Mouse (Mus musculus): ENCODE measurements around the gene Prr3. TPM values are rescaled to one million over a fixed set of nuclear protein-coding genes. Genes with fewer than 3 reads are reported as not detected.
A peak's percentile ranks its signal among the peaks of the same experiment; 100 is the strongest.
"Not testable (repeated sequence)": the region's sequence is repeated elsewhere in the genome, so short reads cannot be mapped to it uniquely, and the experiment has no call there.

Prr3 gene
- polyA plus RNA-seq, 2 experiments: 4.5 to 6.3 TPM

DNA sequence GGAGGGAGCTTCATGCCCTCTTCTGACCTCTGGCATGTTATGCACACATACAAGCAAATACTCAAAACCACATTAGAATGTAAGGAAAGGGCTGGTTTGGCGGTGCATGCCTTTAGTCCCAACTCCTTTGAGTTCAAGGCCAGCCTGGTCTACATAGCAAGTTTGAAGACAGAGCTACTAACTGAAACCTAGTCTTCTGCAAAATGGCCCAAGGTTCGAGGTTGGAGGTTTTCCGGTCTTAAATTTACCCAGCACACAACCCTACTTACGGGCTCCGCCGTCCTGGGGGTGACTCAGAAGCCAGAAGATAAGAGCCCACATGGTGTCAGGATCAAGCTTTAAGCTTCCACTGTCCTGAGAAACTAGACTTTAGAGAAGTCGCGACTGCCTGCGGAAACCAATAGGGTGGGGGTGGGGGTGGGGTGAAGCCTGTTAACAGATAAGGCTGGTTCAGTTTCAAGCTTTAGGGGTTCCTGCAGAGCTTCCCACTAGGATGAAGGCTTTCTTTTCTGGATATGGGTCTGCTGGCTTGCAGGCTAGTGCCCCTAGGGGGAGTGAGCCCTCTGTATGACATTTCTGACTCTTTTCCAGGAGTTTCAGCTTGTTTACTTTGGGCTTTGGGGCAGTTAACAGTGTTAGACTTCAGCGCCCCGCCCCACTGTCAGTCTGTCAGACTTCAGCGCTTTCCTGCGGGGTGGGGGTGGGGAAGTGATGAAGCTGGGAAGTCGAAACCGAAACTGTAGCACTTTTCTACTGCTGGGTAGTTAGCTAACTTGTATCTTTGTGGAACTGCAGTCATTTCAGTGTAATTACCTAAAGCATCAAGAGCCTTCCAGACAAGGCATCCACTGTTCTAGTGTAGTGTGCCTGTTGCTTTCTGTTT, 40.4 kb upstream of the Prr3 start, which contains the start of gene H2-T24:
Gene H2-T24, minus strand, starts transcription at position 370 of the 883 bp plus-strand sequence.
- H3K4me3 ChIP-seq (ENCODE audit: insufficient read depth in 1 of 2, low read depth in 2 of 2, low read length in 2 of 2): peak within 1 kb of the TSS; percentile 58 to 84
- H3K4me2 ChIP-seq (ENCODE audit: low read depth): peak within 1 kb of the TSS; percentile 59
- no peaks in the 10 kb centered on the region for H3K9me3 ChIP-seq (ENCODE audit: control insufficient read depth, low read length)
- H3K27ac ChIP-seq: peak within 1 kb of the TSS; percentile 70
- TF ChIP-seq EP300 (IDR thresholded peaks at IDR 0.05; ENCODE audit: low read depth) (peak; percentile 55), CTCF (IDR thresholded peaks at IDR 0.05; ENCODE audit: low read depth) (peak; percentile 30)
- peak within 1 kb of the TSS; percentile 79 for H3K9ac ChIP-seq (replicated peaks)
- H3K27me3 ChIP-seq (ENCODE audit: control insufficient read depth, insufficient read depth, low read length): no peaks in the 10 kb centered on the region
- peak; percentile 78 to 79 (median 78) for DNase-seq (ENCODE audit: low read depth in 3 of 3, low spot score in 3 of 3)
- peaks cover 29 to 42% of the 10 kb centered on the region in 2 experiments for H3K4me1 ChIP-seq (replicated peaks; ENCODE audit: control insufficient read depth in 2 of 2, insufficient read depth in 2 of 2, low read length in 1 of 2)
- WGBS (ENCODE audit: insufficient replicate concordance): 7% methylated on average over 15 of the region's 15 CpGs
- H3K36me3 ChIP-seq (replicated peaks; ENCODE audit: control insufficient read depth, insufficient read depth, low read depth): peaks cover 15% of the 10 kb centered on the region
- peak; percentile 86 for ATAC-seq (ENCODE audit: insufficient read depth)

DNA sequence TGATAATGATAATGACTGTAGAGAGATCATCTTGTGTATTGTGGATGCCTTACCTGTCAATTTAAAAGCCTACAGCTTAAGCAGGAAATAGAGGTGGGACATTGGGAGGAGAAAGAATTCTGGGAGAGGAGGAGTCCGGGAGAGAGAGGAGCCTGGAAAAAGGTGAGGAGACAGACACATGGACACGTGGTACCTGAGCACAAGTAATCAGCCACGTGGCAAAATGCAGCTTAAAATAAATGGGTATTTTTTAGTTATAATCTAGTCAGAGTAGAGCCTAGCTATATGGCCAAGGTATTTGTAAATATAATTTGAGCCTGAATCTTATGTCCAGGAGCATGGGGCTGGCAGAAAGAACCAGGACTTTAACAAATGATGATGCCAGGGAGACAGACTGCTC, 39.5 kb upstream of the Prr3 start:
- Histone ChIP-seq H3K27me3 (ENCODE audit: control insufficient read depth, insufficient read depth, low read length) (no peaks in the 10 kb centered on the region), H3K4me3 (ENCODE audit: insufficient read depth in 1 of 2, low read depth in 2 of 2, low read length in 2 of 2) (peak overlapping the region; percentile 58 to 84), H3K9me3 (ENCODE audit: control insufficient read depth, low read length) (no peaks in the 10 kb centered on the region), H3K36me3 (replicated peaks; ENCODE audit: control insufficient read depth, insufficient read depth, low read depth) (peaks cover 24% of the 10 kb centered on the region), H3K4me2 (ENCODE audit: low read depth) (peak overlapping the region; percentile 59), H3K9ac (replicated peaks) (peak overlapping the region; percentile 79), H3K4me1 (replicated peaks; ENCODE audit: control insufficient read depth in 2 of 2, insufficient read depth in 2 of 2, low read length in 1 of 2) (peaks cover 29 to 42% of the 10 kb centered on the region in 2 experiments), H3K27ac (peak overlapping the region; percentile 70)
- DNase-seq (ENCODE audit: low read depth in 3 of 3, low spot score in 3 of 3): no peak
- no peak for ATAC-seq (ENCODE audit: insufficient read depth)
- no peak for TF ChIP-seq CTCF (IDR thresholded peaks at IDR 0.05; ENCODE audit: low read depth)
- no peak for TF ChIP-seq EP300 (IDR thresholded peaks at IDR 0.05; ENCODE audit: low read depth)
- 57% methylated on average over 3 of the region's 3 CpGs for WGBS (ENCODE audit: insufficient replicate concordance)

DNA sequence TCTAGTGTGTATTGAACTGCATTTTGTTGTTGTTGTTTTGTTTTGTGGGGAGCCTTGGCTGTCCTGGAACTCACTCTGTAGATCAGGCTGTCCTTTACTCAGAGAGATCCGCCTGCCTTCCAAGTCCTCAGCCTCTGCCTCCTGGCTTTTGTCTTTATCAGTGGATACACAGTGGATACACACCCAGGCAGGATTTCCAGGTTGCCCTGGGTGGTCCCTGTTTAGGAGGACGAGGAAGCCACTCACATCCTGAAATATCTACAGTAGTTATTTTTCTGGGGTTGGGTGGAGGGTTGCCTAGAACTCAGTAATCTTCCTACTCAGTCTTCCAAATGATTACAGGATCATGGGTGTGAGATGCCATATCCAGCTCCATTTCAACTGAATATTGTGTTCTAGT, 38.9 kb upstream of the Prr3 start:
- Histone ChIP-seq H3K4me2 (ENCODE audit: low read depth) (peak overlapping the region; percentile 59), H3K36me3 (replicated peaks; ENCODE audit: control insufficient read depth, insufficient read depth, low read depth) (peaks cover 28% of the 10 kb centered on the region), H3K4me1 (replicated peaks; ENCODE audit: control insufficient read depth in 2 of 2, insufficient read depth in 2 of 2, low read length in 1 of 2) (peaks cover 26 to 40% of the 10 kb centered on the region in 2 experiments), H3K9me3 (ENCODE audit: control insufficient read depth, low read length) (no peaks in the 10 kb centered on the region), H3K27me3 (ENCODE audit: control insufficient read depth, insufficient read depth, low read length) (no peaks in the 10 kb centered on the region), H3K9ac (replicated peaks) (peak overlapping the region; percentile 79), H3K4me3 (ENCODE audit: insufficient read depth in 1 of 2, low read depth in 2 of 2, low read length in 2 of 2) (peak overlapping the region; percentile 58 to 84), H3K27ac (peak overlapping the region; percentile 70)
- 19% methylated on average over 2 of the region's 2 CpGs for WGBS (ENCODE audit: insufficient replicate concordance)
- ATAC-seq (ENCODE audit: insufficient read depth): no peak
- DNase-seq (ENCODE audit: low read depth in 3 of 3, low spot score in 3 of 3): no peak
- TF ChIP-seq EP300 (IDR thresholded peaks at IDR 0.05; ENCODE audit: low read depth) (no peak), CTCF (IDR thresholded peaks at IDR 0.05; ENCODE audit: low read depth) (no peak)

DNA sequence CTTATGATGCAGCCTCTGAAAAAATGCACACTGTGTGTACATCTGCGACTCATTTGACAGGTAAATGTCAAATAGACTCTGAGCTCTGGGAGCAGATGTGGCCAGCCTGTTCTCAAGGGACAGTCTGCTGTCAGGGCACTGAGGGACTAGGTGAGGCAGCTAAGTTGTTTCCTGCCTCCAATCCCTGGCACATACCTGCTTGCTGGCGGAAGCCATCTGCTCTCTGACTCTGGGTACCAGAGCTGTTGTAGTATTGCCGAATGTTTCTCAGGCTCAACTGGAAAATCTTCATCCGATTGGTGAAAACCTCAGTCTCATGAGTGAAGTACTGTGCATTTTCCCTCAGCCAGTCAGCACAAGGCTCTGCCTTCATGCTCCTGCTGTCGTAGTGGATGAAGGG, 37.0 kb upstream of the Prr3 start:
- Histone ChIP-seq H3K27me3 (ENCODE audit: control insufficient read depth, insufficient read depth, low read length) (no peaks in the 10 kb centered on the region), H3K4me2 (ENCODE audit: low read depth) (no peak overlapping the region), H3K4me3 (ENCODE audit: insufficient read depth in 1 of 2, low read depth in 2 of 2, low read length in 2 of 2) (no peak overlapping the region), H3K36me3 (replicated peaks; ENCODE audit: control insufficient read depth, insufficient read depth, low read depth) (peaks cover 28% of the 10 kb centered on the region), H3K4me1 (replicated peaks; ENCODE audit: control insufficient read depth in 2 of 2, insufficient read depth in 2 of 2, low read length in 1 of 2) (peaks cover 16 to 22% of the 10 kb centered on the region in 2 experiments), H3K9ac (replicated peaks) (no peak overlapping the region), H3K27ac (no peak overlapping the region), H3K9me3 (ENCODE audit: control insufficient read depth, low read length) (no peaks in the 10 kb centered on the region)
- WGBS (ENCODE audit: insufficient replicate concordance): 70% methylated on average over 5 of the region's 5 CpGs
- ATAC-seq (ENCODE audit: insufficient read depth) (no peak), DNase-seq (ENCODE audit: low read depth in 3 of 3, low spot score in 3 of 3) (no peak)
- TF ChIP-seq EP300 (IDR thresholded peaks at IDR 0.05; ENCODE audit: low read depth) (no peak), CTCF (IDR thresholded peaks at IDR 0.05; ENCODE audit: low read depth) (no peak)

DNA sequence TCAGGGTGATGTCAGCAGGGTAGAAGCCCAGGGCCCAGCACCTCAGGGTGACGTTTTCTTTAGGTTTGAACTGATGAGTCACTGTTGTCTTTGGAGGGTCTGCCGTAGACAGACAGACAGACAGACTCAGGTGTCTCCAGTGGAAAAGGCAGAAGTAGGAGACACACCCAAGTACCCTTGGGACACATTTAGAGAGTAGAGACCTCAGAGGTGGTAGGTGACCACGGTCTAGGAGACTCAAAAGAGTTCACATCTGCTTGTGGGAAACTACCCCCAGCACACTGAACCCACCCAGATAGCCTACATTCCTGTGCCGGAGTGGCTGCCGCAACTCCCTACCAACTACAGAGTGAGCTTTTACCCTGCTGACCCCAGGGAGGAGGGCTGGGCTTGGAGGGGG, 34.9 kb upstream of the Prr3 start:
- H3K27ac ChIP-seq: no peak overlapping the region
- no peak overlapping the region for H3K4me2 ChIP-seq (ENCODE audit: low read depth)
- no peak overlapping the region for H3K9ac ChIP-seq (replicated peaks)
- H3K4me1 ChIP-seq (replicated peaks; ENCODE audit: control insufficient read depth in 2 of 2, insufficient read depth in 2 of 2, low read length in 1 of 2): peaks cover 10% of the 10 kb centered on the region in 2 experiments
- no peaks in the 10 kb centered on the region for H3K9me3 ChIP-seq (ENCODE audit: control insufficient read depth, low read length)
- no peaks in the 10 kb centered on the region for H3K27me3 ChIP-seq (ENCODE audit: control insufficient read depth, insufficient read depth, low read length)
- 85% methylated on average over 5 of the region's 5 CpGs for WGBS (ENCODE audit: insufficient replicate concordance)
- ATAC-seq (ENCODE audit: insufficient read depth) (no peak), DNase-seq (ENCODE audit: low read depth in 3 of 3, low spot score in 3 of 3) (no peak)
- H3K36me3 ChIP-seq (replicated peaks; ENCODE audit: control insufficient read depth, insufficient read depth, low read depth): peaks cover 28% of the 10 kb centered on the region
- H3K4me3 ChIP-seq (ENCODE audit: insufficient read depth in 1 of 2, low read depth in 2 of 2, low read length in 2 of 2): no peak overlapping the region
- TF ChIP-seq CTCF (IDR thresholded peaks at IDR 0.05; ENCODE audit: low read depth): no peak
- TF ChIP-seq EP300 (IDR thresholded peaks at IDR 0.05; ENCODE audit: low read depth): no peak

DNA sequence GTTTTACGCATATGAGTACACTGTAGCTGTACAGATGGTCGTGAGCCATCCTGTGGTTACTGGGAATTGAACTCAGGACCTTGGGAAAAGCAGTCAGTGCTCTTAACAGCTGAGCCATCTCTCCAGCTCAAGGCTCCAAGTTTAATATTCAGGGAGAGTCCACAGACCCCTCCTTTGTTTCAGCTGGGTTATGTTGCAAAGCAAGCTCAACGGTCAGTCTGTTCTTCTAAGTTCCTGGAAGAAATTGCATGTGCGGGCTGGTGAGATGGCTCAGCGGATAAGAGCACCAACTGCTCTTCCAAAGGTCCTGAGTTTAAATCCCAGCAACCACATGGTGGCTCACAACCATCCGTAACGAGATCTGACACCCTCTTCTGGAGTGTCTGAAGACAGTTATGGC, 24.4 kb upstream of the Prr3 start:
- DNase-seq (ENCODE audit: low read depth in 3 of 3, low spot score in 3 of 3); H3K4me2 ChIP-seq (ENCODE audit: low read depth); H3K27ac ChIP-seq; H3K4me3 ChIP-seq (ENCODE audit: insufficient read depth in 1 of 2, low read depth in 2 of 2, low read length in 2 of 2); H3K9ac ChIP-seq (replicated peaks); ATAC-seq (ENCODE audit: insufficient read depth); H3K27me3 ChIP-seq (ENCODE audit: control insufficient read depth, insufficient read depth, low read length): not testable (repeated sequence)
- WGBS (ENCODE audit: insufficient replicate concordance): 92% methylated on average over 7 of the region's 7 CpGs
- H3K9me3 ChIP-seq (ENCODE audit: control insufficient read depth, low read length): peaks cover 22% of the 10 kb centered on the region
- peaks cover 15% of the 10 kb centered on the region for H3K36me3 ChIP-seq (replicated peaks; ENCODE audit: control insufficient read depth, insufficient read depth, low read depth)
- peaks cover 26 to 32% of the 10 kb centered on the region in 2 experiments for H3K4me1 ChIP-seq (replicated peaks; ENCODE audit: control insufficient read depth in 2 of 2, insufficient read depth in 2 of 2, low read length in 1 of 2)

Measured in liver, embryonic 14.5 days (tissue).